Mouse (Mus musculus): Measurements from ENCODE around the gene Rfc1.
A peak's percentile ranks its signal among the peaks of the same experiment; 100 is the strongest.
"Not testable (repeated sequence)": the region's sequence is repeated elsewhere in the genome, so short reads cannot be mapped to it uniquely, and the experiment has no call there.

The Rfc1 gene

GRCm38 (mm10) chr5:65299623-65300022, 35.8 kb downstream of the Rfc1 start:
- not testable (repeated sequence) for DNase-seq (ENCODE audit: low read depth)

- peak; percentile 48 for DNase-seq (ENCODE audit: low read depth)
Observed at GRCm38 (mm10) chr5:65298167-65298950, 37.1 kb downstream of the Rfc1 start.

DNA sequence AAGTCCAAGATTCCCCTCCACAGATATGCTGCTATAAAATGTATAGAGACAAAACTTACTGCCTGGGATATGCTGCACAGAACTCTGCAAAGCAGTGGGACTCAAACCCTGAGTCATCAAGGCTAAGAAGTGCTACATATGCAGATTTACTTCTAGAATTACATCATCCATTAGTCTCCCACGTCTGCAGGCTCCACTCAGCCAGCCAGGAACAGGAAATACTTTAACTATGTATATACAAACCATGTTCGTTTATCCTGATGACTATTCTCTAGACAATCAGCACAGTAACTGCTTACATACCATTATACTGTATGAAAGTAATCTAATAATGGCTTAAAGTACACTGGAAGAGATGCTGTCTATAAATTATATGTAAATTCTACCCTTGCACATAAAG, 41.2 kb downstream of the Rfc1 start:
- no peak for DNase-seq (ENCODE audit: low read depth)

DNA sequence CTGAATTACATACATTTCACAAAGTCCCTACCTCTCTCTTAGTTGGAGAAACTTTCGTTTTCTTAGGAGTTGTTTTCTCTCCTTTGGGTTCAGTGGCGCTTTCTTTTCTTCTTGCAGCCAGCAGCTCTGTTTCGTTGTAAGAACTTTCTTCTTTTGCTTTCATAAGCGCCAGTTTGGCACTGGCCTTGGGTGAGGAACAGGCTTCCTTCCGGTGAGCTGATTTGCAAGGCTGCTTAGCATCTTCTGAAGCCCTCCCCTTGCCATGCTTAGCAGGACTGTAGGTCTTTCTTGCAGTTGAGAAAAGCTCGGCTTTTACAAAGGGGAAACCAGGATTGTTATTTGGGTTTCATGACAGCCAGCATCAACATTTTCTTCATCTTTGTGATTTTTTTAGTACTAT, 41.8 kb downstream of the Rfc1 start:
- no peak for DNase-seq (ENCODE audit: low read depth)

DNA sequence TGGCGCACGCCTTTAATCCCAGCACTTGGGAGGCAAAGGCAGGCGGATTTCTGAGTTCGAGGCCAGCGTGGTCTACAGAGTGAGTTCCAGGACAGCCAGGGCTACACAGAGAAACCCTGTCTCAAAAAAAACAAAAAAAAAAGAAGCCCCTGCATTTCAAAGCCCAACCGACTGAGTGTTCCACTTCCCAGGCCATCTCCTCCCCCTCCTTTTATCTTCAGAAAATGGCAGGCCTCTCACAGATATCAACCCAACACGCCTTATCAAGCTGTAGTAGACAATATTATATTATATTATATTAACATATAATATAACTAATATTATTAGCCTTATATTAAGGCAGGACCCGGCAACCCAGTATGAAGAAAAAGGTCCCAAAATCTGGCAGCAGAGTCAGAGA, 46.5 kb downstream of the Rfc1 start:
- not testable (repeated sequence) for DNase-seq (ENCODE audit: low read depth)

DNA sequence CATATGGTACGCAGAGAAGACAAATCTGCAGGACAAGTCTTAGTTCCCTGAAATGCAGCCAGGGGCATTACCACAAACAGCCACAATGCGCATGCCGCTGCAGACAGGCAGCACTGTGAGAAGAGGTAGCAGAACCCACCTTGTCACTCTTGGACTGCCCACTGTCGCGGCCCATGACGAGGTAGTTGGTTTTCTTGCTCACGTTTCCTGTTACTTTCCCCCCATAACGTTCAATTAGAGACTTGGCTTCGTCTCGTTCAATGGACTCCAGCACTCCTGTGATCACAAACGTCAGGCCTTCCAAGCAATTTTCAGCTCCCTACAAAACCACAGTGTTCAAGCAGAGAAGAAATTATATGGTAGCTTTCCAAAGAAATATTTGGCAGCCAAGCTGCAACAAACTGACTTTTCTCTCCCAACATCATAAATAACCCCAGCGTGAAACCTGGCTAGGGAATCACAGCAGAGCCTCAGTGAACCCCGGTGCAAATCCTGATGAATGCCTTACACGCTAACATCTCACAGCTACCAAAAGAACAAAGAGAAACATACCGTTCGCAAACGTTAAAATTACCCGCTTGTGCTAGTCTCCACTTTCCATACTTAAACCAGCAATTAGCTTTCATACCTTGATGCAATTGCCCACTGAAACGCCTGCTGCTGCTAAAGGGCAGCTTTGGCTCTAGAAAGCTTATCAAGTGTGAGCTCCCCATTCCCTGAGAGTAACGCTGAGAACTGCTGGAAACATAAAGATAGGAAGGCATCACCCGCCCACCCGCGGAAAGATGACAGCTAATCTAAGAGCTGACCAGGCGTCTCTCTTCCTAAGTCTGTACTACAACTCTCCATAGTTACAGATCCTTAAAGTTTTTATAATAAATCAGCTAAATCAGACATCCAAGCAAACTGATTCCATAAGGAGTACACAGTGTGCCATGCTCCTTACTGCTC, 47.4 kb downstream of the Rfc1 start:
- peak; percentile 27 for DNase-seq (ENCODE audit: low read depth)

- peak; percentile 48 for DNase-seq (ENCODE audit: low read depth)
Observed at GRCm38 (mm10) chr5:65284171-65284570, 51.3 kb downstream of the Rfc1 start.

DNA sequence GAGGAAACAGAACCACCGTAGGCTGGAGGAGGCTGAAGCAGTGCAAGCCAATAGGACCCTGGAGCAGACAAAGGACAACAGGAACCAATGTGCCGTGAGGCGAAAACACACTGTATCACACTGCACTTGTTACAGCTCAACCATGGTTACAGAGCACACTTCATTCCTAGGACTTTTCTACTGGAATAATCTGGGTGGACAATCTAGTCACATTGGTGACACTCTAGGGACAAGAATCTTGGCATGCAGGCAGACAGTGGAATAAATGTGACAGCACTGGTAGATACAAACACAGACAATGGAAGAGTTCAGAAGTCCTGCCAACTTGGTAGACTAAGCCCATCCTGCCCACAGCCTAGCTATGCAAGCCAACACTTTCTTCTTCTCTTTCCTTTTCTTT, 54.3 kb downstream of the Rfc1 start:
- DNase-seq (ENCODE audit: low read depth) = no peak

DNA sequence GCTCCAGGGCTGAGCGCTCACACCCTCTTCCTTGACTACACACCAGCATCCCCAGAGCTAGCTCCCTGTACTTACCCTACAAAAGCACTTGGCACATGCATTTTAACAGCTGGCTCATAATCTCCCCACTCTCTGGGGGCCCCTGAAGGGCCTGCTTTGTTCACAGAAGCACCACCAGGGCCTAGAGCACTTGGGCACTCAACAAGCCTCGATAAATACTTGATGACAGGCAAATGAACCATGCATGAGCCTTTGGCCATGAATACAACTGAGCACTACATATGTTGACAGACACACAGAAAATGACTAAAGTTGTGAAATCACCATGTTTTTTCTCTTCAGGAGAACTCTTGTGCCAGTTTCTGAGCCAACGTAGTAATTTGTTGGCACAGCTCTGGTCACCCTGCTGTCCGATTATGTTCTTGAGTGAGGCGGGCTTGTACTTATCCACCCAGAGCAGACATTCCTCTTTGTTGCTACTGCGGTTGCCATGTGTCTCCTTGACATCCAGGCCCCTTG, 56.3 kb downstream of the Rfc1 start:
- DNase-seq (ENCODE audit: low read depth) = no peak

GRCm38 (mm10) chr5:65273966-65274365, 61.5 kb downstream of the Rfc1 start:
- no peak for DNase-seq (ENCODE audit: low read depth)

- peak; percentile 30 for DNase-seq (ENCODE audit: low read depth)
Observed at GRCm38 (mm10) chr5:65257910-65258505, 77.5 kb downstream of the Rfc1 start.

- DNase-seq (ENCODE audit: low read depth) = no peak
Observed at GRCm38 (mm10) chr5:65250185-65250855, 85.2 kb downstream of the Rfc1 start.

DNA sequence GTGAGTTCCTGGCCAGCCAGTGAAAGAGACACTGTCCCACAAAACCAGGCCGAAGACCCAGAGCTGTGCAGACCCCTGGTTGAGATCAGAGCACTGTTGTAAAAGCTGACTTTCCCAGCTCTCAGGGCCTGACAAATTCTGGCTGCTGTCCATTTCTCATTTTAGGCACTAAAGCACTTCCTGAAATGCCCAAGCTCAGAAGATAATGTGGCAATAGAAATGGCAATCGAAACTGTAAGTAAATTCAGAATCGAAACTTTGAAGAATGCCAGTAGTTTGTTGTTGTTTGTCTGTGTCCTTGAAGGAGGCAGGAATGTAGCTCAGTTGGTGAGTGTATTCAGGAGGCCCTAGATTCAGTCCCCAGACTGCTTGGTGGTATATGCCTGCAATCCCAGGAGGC, 88.2 kb downstream of the Rfc1 start:
- DNase-seq (ENCODE audit: low read depth) = no peak

DNA sequence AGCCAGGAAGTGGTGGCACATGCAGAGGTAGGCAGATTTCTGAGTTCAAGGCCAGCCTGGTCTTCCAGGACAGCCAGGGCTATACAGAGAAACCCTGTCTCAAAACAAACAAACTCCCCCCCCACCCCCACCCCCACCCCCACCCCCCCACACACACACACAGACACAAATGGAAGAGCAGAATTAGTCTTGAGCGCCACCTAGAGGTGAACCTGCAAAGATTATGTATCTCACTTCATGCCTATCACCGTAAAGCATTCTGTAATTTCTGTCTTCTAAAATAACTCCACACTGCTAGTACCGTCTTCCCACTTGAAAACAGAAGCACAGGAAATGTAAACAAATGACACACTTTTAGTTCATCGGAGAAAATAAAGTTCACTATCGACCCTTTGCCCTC, 92.7 kb downstream of the Rfc1 start:
- DNase-seq (ENCODE audit: low read depth) = peak; percentile 37

GRCm38 (mm10) chr5:65231289-65232003, 104.0 kb downstream of the Rfc1 start:
- DNase-seq (ENCODE audit: low read depth) = no peak

- DNase-seq (ENCODE audit: low read depth) = no peak
Observed at GRCm38 (mm10) chr5:65224056-65224455, 111.4 kb downstream of the Rfc1 start.

GRCm38 (mm10) chr5:65221037-65221436, 114.4 kb downstream of the Rfc1 start:
- DNase-seq (ENCODE audit: low read depth) = no peak

GRCm38 (mm10) chr5:65217305-65218269, 117.9 kb downstream of the Rfc1 start:
- no peak for DNase-seq (ENCODE audit: low read depth)

GRCm38 (mm10) chr5:65213321-65213720, 122.1 kb downstream of the Rfc1 start:
- DNase-seq (ENCODE audit: low read depth) = peak; percentile 31
